Mouse (Mus musculus) cerebellum, adult 18-20 months (tissue): ENCODE measurements around the gene Gpr153.

ENCODE experiments used
- DNase-seq, 2 experiments: peaks; one replicate each; pipeline ENCODE4 v3.0.0; 2021

The Gpr153 gene

GRCm38 (mm10) chr4:152290385-152290784 is 16.4 kb downstream of the Gpr153 start:
- peak in 1 of 2 experiments; percentile 17 for DNase-seq

GRCm38 (mm10) chr4:152290991-152291390 is 17.0 kb downstream of the Gpr153 start:
- no peak for DNase-seq

GRCm38 (mm10) chr4:152291562-152291961 is 17.5 kb downstream of the Gpr153 start, which contains the start of gene Hes3:
Gene Hes3 (minus strand): TSS chr4:152291662.
- no peak for DNase-seq

- no peak for DNase-seq
Measured at GRCm38 (mm10) chr4:152292102-152292765, 18.2 kb downstream of the Gpr153 start.

DNA sequence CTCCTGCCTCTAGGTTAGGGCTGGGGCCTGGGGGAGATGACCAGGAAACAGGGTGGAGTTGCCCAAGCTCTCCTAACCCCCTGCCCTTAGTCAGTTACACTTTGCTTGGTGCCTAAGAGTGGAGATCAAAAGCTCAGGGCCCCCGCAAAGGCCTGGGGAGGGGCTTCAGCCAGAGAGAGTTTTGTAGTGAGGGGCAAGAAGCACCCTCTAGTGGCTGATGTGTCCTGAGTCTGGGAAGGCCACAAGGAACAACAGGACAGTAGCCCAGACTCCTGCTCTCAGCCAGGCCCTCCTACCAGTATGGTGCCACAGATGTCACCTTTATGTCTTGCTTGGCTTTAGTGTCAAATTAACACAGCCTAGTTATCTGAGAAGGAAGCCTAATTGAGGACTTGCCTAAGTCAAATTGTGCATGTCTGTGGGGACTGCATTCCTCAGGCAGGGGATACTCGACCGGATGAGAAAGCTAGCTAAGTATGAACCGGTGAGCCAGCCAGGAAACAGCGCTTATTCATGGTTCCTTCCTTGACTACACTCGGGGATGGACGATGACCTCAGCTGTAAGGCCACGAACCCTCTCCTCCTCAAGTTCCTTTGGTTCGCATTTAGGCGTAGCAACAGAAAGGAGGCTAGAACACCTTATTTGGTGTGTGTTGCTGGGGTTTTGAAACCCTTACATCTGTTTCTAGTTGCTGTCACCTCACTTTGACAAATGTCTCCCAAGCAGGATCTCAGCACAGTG is 20.3 kb downstream of the Gpr153 start:
- no peak for DNase-seq

DNA sequence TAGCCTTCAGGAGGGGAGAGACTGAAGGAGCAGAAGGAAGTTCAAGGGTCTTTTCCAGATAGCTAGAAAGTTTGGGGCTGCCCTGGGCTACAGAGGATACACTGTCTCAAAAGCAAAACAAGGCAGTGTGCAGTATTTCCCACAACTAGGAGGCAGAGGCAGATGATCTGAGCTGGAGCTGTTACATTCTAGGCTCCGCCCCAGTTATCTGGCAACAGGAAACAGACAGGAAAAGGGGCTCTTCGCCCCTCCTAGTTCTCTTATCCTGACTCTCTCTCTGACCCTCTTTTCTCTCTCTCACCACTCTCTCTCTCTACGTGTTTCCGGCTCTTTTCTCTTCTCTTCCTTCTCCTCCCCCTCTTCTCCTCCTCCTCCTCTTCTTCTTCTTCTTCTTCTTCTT is 21.9 kb downstream of the Gpr153 start:
- DNase-seq: no peak

DNA sequence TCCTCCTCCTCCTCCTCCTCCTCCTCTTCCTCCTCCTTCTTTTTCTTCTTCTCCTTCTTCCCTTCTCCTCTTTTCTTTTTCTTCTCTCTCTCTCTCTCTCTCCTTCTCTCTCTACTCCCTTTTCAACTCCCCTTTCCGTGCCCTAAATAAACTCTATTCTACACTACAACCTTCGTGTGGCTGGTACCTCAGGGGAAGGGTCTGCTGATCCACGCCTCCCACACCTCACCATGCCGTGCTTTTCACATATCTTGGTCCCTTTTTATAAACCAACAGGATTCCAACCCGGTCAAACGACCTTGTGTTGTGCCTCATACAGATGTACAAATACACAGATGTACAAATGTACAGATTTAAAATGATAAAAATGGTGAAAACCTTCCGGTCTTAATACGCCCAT is 22.3 kb downstream of the Gpr153 start:
- DNase-seq: no peak

DNA sequence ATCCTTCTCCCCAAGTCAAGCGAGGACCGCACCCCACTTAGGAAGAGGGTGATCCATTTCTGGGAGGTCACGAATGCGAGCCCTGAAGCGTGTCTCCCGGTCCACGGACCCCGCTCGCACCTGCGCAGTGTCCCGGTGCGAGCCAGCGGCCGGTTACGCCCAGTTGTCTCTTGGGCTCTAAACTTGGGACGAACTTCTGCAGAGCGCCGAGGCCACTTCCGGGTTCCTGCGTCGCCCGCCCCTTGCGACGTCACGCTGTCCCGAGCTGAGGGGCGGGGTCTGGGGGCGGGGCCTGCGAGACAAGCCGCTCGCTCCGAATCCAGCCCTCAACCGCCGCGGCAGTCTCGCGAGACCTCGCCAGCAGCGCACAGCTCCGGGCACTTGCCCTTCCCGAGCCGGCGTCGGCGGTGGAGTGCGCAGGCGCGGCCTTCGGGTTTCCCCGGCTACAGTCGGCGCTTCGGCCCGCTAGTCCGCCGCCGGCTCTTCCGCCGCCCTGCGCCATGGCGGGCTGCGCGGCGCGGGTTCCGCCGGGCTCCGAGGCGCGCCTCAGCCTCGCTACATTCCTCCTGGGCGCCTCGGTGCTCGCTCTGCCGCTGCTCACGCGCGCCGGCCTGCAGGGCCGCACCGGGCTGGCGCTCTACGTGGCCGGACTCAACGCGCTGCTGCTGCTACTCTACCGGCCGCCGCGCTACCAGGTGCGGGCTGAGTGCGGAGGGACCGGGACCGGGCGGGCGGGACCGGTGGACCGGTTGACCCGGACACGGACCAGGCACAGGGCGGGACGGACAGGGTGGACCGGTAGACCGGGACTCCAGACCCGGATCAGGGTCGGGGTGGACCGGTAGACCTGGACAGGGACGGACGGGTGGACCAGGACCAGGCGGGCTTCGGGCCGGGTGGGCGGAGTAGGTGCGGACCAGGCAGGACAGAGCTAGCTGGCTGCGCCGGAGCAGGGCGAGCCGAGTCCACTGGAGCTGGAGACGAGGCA is 23.1 kb downstream of the Gpr153 start, which contains the start of gene Icmt:
Icmt (plus strand) TSS at position 354 of the 988 bp plus-strand sequence.
- peak; percentile 99 to 100 for DNase-seq

DNA sequence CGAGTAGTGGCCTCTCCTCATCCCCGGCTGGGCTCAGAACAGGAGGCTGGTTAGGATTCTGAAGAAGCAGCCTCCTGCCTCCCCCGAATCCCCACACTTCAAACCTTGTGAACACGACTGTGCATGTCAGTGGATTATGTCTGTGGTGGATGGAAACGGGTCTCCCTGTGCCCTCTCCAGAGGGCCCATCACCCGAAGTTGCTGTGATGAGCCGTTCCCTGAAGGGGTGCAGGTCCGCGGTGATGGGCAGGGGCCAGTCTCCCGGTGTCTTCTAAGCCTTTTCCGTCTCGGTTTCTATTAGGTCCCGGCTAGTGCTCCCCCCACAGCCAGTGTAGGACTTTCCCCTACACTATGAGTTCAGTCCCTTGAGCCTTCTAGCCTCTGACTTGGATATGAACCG is 24.8 kb downstream of the Gpr153 start:
- DNase-seq: no peak

DNA sequence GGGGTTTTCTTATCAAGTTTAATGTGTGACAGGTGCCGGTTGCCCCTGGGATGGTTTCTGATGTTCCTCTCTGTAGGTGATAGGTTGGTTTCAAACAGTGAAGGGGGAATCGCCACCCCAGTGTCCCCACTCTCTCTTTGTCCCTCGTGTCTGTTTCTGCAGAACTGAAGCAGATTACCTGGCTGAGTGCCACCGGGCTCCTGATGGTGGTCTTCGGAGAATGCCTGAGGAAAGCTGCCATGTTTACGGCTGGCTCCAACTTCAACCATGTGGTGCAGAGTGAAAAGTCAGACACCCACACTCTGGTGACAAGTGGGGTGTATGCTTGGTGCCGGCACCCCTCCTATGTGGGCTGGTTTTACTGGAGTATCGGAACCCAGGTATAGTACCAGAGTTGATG is 26.3 kb downstream of the Gpr153 start:
- DNase-seq: peak in 1 of 2 experiments; percentile 21

DNA sequence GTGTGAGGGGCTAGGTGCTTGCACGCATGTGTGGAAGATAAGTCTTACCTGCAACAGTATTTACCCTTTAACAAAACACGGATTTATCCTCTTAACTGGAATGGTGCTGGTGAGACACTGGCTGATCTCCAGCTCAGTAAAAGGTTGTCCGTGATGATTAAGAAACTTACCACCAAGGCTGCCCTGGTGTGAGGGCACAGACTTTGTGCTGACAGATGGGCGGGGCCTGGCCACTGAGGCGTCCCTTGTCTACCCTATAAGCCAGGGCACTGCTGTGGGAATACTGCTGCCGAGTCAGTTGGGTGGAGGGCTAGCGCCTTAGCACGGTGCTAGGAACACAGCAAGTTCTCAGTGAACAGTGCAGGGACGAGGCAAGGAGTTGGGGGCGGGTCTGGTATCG is 28.0 kb downstream of the Gpr153 start:
- no peak for DNase-seq

GRCm38 (mm10) chr4:152303172-152303571 is 29.1 kb downstream of the Gpr153 start:
- DNase-seq: no peak

GRCm38 (mm10) chr4:152304685-152305084 is 30.7 kb downstream of the Gpr153 start:
- no peak for DNase-seq

DNA sequence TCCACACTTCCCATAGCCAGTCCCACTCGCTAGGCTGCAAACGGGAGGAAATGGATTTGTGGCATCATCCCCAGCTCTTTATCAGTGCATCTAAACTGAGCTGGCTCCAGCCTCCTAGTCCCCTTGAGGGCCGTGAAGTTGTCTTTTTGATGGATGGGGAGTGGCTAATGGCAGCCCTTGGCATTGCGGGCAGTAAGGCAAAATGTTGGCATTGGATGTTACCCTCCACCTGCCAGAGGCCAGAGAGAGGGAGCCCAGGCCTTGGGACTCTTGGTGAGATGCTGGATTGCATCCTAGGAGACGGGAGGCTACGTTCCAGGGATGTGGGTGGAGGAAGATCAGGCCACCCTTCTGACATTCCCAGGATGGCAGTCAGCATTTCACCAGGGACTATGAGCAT is 32.0 kb downstream of the Gpr153 start:
- DNase-seq: no peak

GRCm38 (mm10) chr4:152307542-152307941 is 33.5 kb downstream of the Gpr153 start:
- no peak for DNase-seq

- DNase-seq: no peak
Measured at GRCm38 (mm10) chr4:152312186-152312585, 38.2 kb downstream of the Gpr153 start.

DNA sequence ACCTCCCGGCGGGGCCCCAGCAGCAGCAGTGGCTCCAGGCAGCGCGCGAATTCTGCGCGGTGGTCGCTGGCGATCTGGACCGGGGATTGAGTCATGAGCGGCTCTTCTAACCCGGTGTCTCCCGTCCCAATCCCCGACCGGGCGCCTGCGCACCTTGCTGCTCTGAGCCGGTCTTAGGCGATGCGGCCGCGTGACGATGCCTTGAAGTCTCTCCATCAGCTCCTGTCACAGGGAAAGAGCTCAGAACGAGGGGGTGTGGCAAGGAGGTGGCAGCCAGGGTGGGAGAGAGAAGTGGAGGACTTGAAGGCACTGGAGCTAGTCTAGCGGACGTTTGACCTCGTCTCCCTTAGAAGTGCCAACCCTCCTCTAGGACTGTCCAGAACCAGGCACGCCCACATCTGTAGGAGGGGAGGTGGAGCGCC is 39.2 kb downstream of the Gpr153 start:
- DNase-seq: no peak

DNA sequence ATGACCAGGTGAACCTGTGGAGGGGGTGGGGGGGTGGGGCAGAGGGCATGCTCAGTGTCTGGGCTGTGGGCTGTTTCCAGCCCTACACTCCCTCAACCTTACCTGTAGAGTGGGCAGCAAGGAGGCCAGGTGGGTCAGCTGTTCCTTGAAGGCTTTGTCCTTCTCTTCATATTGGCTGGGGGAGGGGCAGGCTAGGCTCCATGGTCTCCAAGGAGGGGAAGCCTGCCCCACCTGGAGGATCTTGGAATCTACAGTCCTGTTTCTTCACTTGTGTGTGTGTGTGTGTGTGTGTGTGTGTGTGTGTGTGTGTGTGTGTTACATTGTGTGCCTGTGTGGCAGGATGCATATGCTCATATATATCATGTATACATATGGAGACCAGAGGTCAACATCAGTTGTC is 39.9 kb downstream of the Gpr153 start:
- DNase-seq: no peak

DNA sequence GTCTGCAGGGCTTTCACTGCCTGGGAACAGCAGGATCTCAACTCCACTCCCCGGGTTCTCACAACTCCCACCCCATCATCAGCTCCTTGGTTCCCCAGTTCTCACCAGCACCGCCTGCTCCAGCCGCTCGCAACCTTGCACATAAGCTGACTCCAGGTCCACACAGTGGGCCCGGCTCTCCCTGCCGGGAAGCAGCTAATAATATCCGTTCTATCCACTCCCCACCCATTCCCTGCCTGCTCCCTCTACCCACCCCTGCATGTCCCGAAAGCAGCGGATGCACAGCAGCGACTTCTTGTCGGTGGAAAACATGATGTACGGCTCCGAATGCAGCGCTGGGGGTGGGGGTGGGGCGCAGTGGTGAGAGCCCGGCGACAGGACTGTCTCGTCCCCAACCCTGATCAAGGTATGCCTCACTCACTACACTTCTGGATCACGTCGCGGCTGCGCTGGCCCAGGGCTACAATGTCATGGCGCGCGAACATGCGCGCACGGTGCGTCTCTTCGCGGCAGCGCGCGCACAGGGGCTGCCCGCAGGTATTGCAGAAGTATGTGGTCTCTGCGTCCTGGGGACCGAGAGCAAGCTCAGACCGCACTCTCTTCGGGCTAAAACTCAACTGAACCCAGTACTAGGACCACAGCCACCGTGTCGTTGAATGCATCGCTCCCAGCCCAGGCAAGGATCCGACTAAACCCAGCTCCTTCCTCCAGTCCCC is 41.6 kb downstream of the Gpr153 start:
- no peak for DNase-seq

DNA sequence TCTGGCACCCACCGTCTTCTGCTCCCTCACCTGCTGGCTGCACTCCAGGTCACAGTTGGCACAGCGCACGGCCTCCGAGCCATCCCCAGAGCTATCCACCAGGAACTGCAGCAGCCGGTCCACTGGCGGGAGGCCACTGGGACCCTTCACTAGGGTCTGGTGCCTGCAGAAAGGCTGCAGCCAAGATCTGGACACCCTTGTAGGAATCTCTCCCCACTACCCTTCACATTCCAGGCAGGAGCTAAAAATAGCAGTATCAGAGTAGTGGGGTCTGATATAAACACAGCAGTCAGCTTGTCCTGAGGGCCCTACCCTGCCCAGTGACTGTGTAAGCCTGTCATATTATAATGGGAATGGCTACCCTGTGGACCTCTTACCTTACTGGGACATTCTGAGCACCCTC is 43.6 kb downstream of the Gpr153 start:
- no peak for DNase-seq

DNA sequence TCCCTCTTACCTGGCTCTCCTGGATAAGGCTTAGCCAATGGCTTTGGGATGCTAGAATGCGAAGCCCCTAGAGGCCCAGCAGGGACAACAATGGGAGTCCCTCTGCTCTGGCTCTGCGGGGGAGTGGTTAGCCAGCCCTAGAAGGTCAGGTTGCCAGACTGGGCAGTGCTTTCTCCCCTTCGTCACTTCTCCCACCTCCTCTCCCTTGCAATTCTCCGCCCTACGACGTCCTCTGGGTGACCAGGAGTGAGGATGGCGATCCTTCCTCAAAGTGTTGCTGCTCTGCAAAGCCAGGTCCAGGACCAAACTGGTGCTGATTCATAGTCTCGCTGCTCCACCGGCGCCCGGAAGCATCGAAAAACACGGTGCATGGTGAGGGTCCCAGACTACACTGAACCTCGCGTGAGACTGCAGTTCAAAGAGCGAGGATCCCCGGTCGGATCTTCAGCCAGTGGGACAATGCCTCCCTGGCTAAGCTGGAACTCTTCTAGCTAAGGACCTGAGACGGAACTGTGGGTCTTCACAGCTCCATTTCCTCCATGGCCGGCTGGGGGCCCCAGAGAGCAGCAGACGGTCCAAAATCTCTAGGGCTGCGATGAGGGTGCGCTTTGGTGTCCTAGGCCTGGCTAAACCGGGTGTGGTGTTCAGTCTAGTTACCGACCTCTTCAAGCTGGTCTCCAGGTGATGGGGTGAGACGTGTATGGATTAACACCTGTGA is 44.6 kb downstream of the Gpr153 start, which contains the start of gene Rnf207:
Rnf207 (minus strand) TSS at position 477 of the 718 bp plus-strand sequence.
- DNase-seq: peak; percentile 66 to 74

- DNase-seq: no peak
Measured at GRCm38 (mm10) chr4:152321464-152321863, 47.4 kb downstream of the Gpr153 start.
